16 mouse cellular contexts compared by ENCODE assay signal in the genomic region with DNA sequence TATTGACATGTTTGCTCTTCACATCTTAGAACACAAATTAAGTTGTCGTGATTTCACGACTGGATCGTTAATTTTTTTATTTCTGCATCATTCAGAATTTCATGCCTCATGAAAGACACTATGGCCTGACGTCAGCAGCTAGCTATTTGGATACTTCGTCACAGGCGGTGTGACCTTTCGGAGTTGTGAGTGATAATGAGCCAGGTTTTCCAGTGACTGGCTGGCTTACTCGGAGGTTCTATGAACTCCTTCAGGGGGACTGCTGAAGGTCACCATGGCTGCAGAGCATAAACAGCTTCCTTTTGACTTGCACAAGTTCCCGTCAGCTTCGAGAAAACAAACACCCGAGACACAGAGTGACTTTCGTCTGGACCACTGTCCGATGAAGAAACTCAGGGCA.
A peak's percentile ranks its signal among the peaks of the same experiment; 100 is the strongest.
DNase-seq lines count a peak whose midpoint lies in the region; ATAC-seq and TF ChIP-seq lines count a peak whose summit lies in the region.
"Had no signal": no experiment of that assay in that cellular context is flagged by ENCODE, and none has a peak within 500 bp of the region (broad histone marks: within the 10 kb centered on the region; RNA-seq: fewer than 3 reads in every experiment).

No protein-coding gene starts in this region.

- H3K4me3 ChIP-seq in kidney, adult 2 months (ENCODE audit: insufficient read depth, low read depth, low read length) = no peak overlapping the region
- H3K4me3 ChIP-seq in kidney, embryonic 14.5 days (ENCODE audit: low read length) = no peak overlapping the region
- no peak overlapping the region for H3K4me3 ChIP-seq in heart, embryonic 14.5 days (ENCODE audit: control insufficient read depth in 1 of 2, insufficient read depth in 1 of 2, low read depth in 1 of 2, low read length in 2 of 2)
- H3K4me3 ChIP-seq: forebrain, embryonic 13.5 days; hindbrain, embryonic 10.5 days; midbrain, embryonic 15.5 days had no signal

- peak; percentile 12 for DNase-seq in adrenal gland, adult 8-10 months
- DNase-seq in adrenal gland, postnatal 4 days (ENCODE audit: low spot score in 2 of 2) = no peak
- peak; percentile 41 for DNase-seq in kidney, adult 2 months
- peak; percentile 11 to 53 for DNase-seq in kidney, postnatal 25 days
- DNase-seq in cerebellum, postnatal 10 days = no peak
- no peak for DNase-seq in left cerebral cortex, postnatal 14 days (ENCODE audit: low spot score in 2 of 2)
- DNase-seq: cerebellum, adult 9-10 months; liver; lung, adult 2 months; right cerebral cortex, postnatal 4 days had no signal

- no peak overlapping the region for H3K9ac ChIP-seq in kidney, embryonic 14.5 days (ENCODE audit: low read depth, low read length)
- H3K9ac ChIP-seq in heart, embryonic 14.5 days (ENCODE audit: low read length) = no peak overlapping the region
- H3K9ac ChIP-seq: forebrain, embryonic 13.5 days; midbrain, embryonic 15.5 days had no signal

- no peak for TF ChIP-seq CTCF in kidney, adult 2 months (conservative IDR thresholded peaks at IDR 0.05; ENCODE audit: insufficient read depth, insufficient read length, low read depth, low read length)

- no peak overlapping the region for H3K27ac ChIP-seq in kidney, adult 2 months (ENCODE audit: insufficient read depth, low read depth, low read length)
- H3K27ac ChIP-seq in kidney, embryonic 14.5 days (ENCODE audit: low read depth, low read length) = no peak overlapping the region
- H3K27ac ChIP-seq in heart, embryonic 14.5 days (replicated peaks in 1 of 2; ENCODE audit: control insufficient read depth in 1 of 2, insufficient read depth in 1 of 2, low read depth in 2 of 2, low read length in 2 of 2) = peak overlapping the region; percentile 36 to 60
- H3K27ac ChIP-seq: forebrain, embryonic 13.5 days; hindbrain, embryonic 10.5 days; midbrain, embryonic 15.5 days had no signal

- no peak for TF ChIP-seq POLR2A in kidney, adult 2 months (IDR thresholded peaks at IDR 0.05; ENCODE audit: low read depth, low read length)

- H3K4me1 ChIP-seq in kidney, adult 2 months (ENCODE audit: control insufficient read depth, insufficient read depth, low read length) = no peaks in the 10 kb centered on the region; the same call in 1 of the 2 replicates
- H3K4me1 ChIP-seq in kidney, embryonic 14.5 days (ENCODE audit: control insufficient read depth, insufficient read depth, low read length) = no peaks in the 10 kb centered on the region
- H3K4me1 ChIP-seq in heart, embryonic 14.5 days (ENCODE audit: control insufficient read depth in 2 of 2, insufficient read depth in 2 of 2, low read length in 2 of 2) = peaks cover 2 to 10% of the 10 kb centered on the region in 2 experiments; a peak in 3 of 4 replicates
- H3K4me1 ChIP-seq: forebrain, embryonic 13.5 days; hindbrain, embryonic 10.5 days; midbrain, embryonic 15.5 days had no signal

- intact Hi-C loops in left cerebral cortex, postnatal 14 days (cut with DNase I) = no loop called here

- H3K4me2 ChIP-seq in kidney, embryonic 14.5 days (replicated peaks; ENCODE audit: low read depth, low read length) = no peak overlapping the region
- H3K4me2 ChIP-seq in heart, embryonic 14.5 days (ENCODE audit: low read length) = no peak overlapping the region
- H3K4me2 ChIP-seq: forebrain, embryonic 13.5 days; midbrain, embryonic 15.5 days had no signal

- H3K9me3 ChIP-seq in kidney, embryonic 14.5 days (ENCODE audit: control insufficient read depth, low read length) = no peaks in the 10 kb centered on the region
- no peaks in the 10 kb centered on the region for H3K9me3 ChIP-seq in heart, embryonic 14.5 days (ENCODE audit: control insufficient read depth, low read length)
- H3K9me3 ChIP-seq: forebrain, embryonic 13.5 days; hindbrain, embryonic 10.5 days; midbrain, embryonic 15.5 days had no signal

- no peak for ATAC-seq in kidney, embryonic 14.5 days (ENCODE audit: low FRiP score, low TSS enrichment)
- no peak for ATAC-seq in heart, embryonic 14.5 days (ENCODE audit: insufficient number of reproducible peaks, insufficient read depth, low FRiP score, low read depth)
- ATAC-seq: forebrain, embryonic 13.5 days; inflammation-experienced regulatory T-cells, adult 6 months; midbrain, embryonic 15.5 days had no signal

- H3K36me3 ChIP-seq in kidney, adult 2 months (ENCODE audit: control insufficient read depth, insufficient read depth, low read length) = no peaks in the 10 kb centered on the region
- no peaks in the 10 kb centered on the region for H3K36me3 ChIP-seq in kidney, embryonic 14.5 days (ENCODE audit: control insufficient read depth, insufficient read depth, low read length)
- H3K36me3 ChIP-seq in heart, embryonic 14.5 days (ENCODE audit: control insufficient read depth, insufficient read depth, low read length) = 0 out of 2 replicates have a peak, but pooled peaks cover 2% of the 10 kb centered on the region
- H3K36me3 ChIP-seq: hindbrain, embryonic 10.5 days; midbrain, embryonic 15.5 days had no signal

- 39% methylated on average over 13 of the region's 13 CpGs for WGBS in kidney, adult 2 months
- WGBS in kidney, embryonic 14.5 days = 43% methylated on average over 13 of the region's 13 CpGs
- 35% methylated on average over 13 of the region's 13 CpGs for WGBS in heart, embryonic 14.5 days

- no peaks in the 10 kb centered on the region for H3K27me3 ChIP-seq in kidney, adult 2 months (replicated peaks; ENCODE audit: control insufficient read depth, insufficient read depth, low read length)
- no peaks in the 10 kb centered on the region for H3K27me3 ChIP-seq in kidney, embryonic 14.5 days (ENCODE audit: control insufficient read depth, insufficient read depth, low read length)
- no peaks in the 10 kb centered on the region for H3K27me3 ChIP-seq in heart, embryonic 14.5 days (ENCODE audit: control insufficient read depth, insufficient read depth, low read length)
- H3K27me3 ChIP-seq: forebrain, embryonic 13.5 days; midbrain, embryonic 15.5 days had no signal

Comparison
In these comparisons a context has a peak if more than half of its experiments do, and no peak if none do; other contexts are left out.
1. DNase-seq: peak in adrenal gland, adult 8-10 months (single experiment), kidney, adult 2 months (single experiment) and kidney, postnatal 25 days (2 of 2); none in adrenal gland, postnatal 4 days (0 of 2), cerebellum, postnatal 10 days (0 of 2) and left cerebral cortex, postnatal 14 days (0 of 2).
2. H3K27ac ChIP-seq: peak in heart, embryonic 14.5 days (2 of 2); none in kidney, adult 2 months (single experiment) and kidney, embryonic 14.5 days (single experiment).